Mouse (Mus musculus): Measurements from ENCODE around the gene Lama5.
"Not testable (repeated sequence)": the region's sequence is repeated elsewhere in the genome, so short reads cannot be mapped to it uniquely, and the experiment has no call there.

Gene Lama5

DNA sequence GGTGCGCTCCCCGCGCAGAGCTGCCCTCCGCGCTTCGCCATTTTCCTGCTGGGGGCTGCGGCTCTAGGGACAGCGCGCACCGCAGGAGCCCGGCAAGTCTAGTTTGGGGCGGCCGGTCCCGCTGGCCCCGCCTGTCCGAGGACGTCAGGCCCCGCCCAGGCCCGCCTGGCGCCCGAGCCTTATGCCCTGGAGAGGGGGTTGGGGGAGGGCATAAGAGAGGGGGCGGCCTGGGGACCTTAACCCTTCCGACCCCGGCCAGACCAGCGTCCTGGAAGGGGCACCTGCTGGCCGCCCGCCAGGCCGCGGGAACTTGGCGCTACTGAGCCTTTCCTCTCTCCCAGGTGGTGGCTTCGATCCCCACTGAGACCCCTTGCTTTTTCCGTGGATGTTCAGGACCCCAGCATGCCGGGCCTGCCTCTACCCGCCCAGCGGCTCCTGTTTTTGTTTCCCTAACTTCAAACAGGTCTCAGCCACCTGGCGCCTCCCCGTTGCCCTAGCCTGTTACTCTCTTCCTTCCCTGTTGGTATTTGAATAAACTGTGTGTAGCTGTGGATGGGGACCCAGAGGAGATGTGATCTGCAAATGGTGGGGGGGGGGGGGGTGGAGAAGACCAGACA is at the start of gene Lama5:
Gene Lama5 (minus strand): TSS at position 98 of the 617 bp plus-strand sequence.
- peak; percentile 83 for DNase-seq

- no peak for DNase-seq
These were observed 48.9 kb upstream of the Lama5 start for GRCm38 (mm10) chr2:180274523-180274922.

- DNase-seq = peak; percentile 93
These were observed 48.0 kb upstream of the Lama5 start, which contains the start of gene Cables2 for GRCm38 (mm10) chr2:180273394-180274244. Gene Cables2, minus strand, starts transcription at chr2:180273496.

DNA sequence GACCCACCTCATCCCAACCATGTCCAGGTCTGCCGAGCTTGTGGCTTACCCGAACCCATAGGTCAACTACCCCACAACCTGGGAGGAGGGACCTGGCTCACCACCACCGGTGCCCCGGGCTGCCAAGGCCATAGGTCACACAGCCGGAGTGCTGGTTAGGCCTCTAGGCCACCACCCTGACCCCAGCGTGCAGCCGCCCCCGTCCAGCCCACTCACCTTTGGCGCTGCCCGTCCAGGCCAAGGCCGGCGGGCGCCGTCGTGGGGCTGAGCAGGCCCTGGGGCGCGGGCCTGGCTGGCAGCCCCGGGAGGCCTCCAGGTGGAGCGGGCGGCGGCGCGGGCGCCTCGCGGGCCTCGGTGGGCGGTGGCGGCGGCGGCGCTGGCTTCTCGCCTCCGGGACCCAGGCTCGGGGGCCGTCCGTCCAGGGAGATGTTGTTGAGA is 47.2 kb upstream of the Lama5 start:
- DNase-seq = no peak

GRCm38 (mm10) chr2:180271804-180272395 is 46.2 kb upstream of the Lama5 start:
- DNase-seq = no peak

GRCm38 (mm10) chr2:180270537-180271255 is 45.0 kb upstream of the Lama5 start:
- DNase-seq = peak; percentile 36

GRCm38 (mm10) chr2:180269329-180269728 is 43.7 kb upstream of the Lama5 start:
- DNase-seq = no peak

DNA sequence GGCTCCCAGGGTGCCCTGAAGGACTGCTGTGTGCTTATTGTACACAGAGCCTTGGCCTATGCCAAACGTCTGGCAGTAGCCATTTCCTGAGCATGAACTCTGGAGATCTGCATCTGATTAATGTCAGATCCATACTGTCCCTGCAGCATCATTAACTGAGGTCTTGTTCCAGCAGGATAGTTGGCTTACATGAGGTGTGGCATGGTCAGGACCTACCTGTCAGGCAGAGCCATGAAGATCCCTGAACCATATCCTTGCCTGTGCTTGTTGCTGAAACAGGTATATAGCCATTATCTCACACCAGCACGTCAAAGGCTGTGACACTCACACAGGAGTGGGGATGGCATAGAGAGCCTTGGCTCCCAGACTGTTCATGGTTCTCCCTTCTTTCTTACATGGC is 42.3 kb upstream of the Lama5 start:
- DNase-seq = no peak

- DNase-seq = no peak
These were observed 37.2 kb upstream of the Lama5 start for GRCm38 (mm10) chr2:180262891-180263290.

DNA sequence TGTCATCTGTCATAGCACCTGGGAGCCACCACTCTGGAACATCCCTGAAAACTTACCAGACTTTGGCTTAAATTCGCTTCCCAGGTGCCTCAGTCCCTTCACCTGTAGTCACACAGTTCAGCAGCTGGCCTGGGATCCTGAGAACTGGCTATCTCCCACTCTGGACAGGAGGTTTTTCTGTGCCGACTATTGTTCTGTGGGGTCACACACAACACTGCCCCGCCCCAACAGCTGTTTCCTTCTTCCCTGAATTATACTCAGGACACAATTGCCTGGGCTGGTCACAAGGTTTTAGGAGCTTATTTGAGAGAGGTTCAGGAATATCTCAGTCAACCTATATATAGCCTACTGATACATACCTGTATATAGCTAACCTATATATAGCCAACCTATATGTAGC is 36.8 kb upstream of the Lama5 start:
- DNase-seq = peak; percentile 32

DNA sequence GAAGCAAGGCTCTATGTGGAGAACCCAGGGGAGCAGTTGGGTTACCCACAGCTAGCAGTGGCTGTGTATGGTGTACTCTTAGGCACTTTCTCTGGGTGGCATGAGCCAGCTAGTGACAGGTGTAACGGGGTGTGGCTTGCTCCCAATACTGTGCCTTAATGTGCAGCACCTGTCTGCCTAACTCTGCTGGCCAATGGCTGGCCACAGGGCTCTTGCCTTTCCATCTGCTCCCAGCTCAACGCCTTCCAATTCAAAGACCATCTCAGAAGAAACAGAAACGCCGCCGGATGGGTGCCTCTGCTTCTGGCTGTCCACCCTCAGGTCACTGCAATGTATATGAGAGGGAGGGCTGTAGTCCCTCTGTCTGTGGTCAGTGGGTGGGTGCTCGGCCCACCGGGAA is 36.2 kb upstream of the Lama5 start:
- DNase-seq = no peak

DNA sequence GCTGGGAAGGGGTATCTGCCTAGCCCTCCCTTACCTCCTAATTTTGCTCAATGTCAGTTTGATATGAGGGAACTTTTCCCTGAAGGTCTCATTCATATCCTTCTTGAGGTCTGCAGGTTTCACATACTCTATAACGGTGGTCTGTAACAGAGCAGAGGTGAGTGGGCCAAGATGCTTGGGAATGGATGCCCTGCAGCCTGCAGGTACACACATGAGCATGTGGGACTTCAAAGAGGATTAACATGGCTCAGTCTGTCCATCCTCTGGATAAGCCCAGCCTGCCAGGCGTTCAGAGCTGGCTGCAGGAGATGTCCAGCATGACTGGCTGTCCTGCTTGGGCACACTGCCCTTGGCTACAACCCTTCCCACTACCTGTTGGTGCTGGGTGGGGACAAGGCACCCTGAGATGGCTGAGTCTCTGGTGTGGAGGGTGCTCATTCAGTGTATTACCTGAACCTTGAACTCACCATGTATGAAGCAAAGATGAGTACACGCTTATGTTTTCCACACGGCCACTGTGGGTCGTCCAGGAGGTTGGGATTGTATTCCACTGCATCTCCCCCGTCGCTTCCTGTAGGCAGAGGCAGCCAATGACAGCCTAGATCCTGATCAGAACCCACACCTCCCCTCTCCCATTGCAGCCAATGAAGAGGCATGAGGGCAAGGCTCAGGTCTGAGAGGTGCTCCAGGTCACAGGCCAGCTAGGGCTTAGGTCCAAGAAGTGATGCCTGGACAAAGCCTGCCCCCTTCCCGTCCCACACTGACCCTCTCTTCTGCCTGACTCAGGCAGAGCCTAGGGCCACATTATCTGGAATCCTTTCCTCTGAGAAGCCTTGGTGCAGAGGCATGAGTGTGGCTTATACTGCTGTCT is 35.2 kb upstream of the Lama5 start:
- DNase-seq = no peak

DNA sequence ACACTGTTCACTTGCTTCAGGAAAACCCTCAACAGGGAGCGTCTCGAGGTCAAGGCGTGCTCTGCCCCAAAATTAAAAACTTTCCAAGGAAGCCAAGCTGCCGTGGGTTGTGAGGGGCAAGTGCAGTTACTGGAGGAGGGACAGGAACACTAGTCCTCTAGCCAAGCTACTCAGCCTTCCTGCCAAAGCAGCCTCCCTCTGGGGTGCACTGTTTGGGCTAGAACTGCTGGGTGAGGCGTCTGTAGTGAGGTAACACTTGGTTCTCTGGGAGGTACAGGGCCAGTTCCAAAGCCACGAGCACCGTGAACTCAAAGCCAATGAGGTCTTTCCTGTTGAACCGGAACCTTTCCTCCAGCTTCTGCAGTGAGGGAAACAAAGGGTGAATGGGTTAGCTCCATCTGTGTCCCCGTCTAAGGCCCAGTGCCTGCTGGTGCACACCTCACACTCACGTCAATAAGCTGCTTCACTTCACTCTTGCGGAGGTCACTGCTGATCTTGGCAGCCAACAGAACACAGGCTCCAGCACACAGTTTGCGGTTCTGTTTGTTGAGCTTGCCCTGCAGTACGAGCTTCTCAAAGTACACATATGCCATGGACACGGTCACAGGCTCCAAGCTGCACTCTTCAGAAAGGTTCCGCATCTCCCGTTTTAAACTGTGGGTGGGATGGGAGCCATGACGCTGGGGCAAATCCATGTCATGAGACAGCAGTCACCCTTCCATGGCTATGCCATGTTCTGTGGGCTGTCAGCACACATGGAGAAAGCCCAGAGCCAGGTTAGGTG is 34.4 kb upstream of the Lama5 start:
- not testable (repeated sequence) for DNase-seq

GRCm38 (mm10) chr2:180258951-180259484 is 33.4 kb upstream of the Lama5 start:
- not testable (repeated sequence) for DNase-seq

DNA sequence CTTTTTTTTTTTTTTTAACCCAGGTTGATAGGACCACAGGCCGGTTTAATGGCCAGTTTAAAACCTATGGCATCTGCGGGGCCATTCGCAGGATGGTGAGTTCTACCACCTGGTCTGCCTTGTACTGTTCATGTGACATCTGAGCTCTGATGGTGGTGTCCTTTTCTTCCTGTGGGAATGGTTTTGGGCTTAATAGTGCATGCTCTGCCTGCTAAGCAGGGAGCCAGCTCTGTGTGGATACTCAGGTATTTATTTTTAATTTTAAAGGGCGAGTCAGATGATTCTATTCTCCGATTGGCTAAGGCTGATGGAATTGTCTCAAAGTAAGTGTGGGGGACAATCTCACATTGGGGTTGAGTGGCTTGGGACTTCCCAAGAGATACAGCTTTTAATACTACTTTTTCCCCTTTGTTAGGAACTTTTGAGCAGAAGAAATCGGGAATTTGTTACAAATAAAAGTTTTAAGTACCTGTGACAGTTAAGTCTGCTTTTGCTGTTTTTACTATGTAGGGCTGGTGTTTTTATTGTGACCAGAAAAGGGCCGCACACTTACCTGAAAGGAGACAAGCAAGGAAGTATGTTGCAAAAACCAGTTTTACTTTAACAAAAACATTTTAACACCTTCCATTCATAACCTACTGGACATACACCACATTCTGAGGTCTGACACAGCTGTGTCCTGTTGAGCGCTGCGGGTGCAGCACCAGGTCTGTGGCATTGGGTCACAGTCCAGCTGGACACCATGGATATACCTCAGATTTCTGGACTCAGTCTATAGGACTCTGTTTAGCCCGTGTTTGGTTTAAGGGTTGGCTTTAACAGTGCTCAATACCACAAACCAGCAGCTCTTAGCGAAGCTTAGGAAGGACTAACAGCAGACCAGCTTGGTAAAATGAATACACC is 32.6 kb upstream of the Lama5 start:
- no peak for DNase-seq

DNA sequence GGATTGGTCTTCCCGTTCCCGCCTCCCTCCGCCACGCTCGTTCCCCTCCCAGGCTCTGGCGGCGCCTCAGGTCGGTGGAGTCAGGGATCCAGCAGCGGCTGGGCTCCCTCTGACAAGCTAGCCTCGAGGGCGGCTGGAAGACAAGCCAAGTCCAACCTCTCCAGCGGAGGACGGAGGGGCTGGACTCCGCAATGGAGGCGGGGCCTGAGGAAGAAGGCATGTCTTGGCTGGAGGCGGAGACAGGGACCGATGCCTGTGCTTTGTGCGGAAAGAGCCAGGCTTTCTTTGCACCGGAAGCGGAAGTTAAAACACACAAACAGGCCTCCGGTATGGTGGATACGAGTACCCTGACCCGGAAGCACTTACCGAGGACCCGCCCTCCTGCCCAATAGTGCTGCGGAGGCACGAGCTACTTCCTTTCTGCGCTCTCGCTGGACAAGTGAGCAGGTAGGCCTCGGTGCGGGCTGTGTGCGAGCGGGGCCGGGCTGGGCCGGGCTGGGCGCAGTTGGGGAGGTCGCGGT is 31.4 kb upstream of the Lama5 start, which contains the start of gene Rps21:
Gene Rps21 (plus strand): TSS at position 377 of the 521 bp plus-strand sequence.
- DNase-seq = peak; percentile 97

- DNase-seq = no peak
These were observed 30.8 kb upstream of the Lama5 start for GRCm38 (mm10) chr2:180256296-180257000.

- DNase-seq = no peak
These were observed 30.0 kb upstream of the Lama5 start for GRCm38 (mm10) chr2:180255701-180256100.

Measured in lung, postnatal 14 days (tissue).